Mouse (Mus musculus) limb, embryonic 11.5 days (tissue): ENCODE results near the gene Mrpl52. TPM values are rescaled to one million over a fixed set of nuclear protein-coding genes. Genes with fewer than 3 reads are reported as not detected.

Experiments used
- ATAC-seq: fragments of 200-750 bp; cut with Nextera tagmentation; 2 replicates; pipeline ENCODE4 v1.8.0; 2017; ENCODE audit warnings: low read depth; ENCODE audit not compliant: insufficient number of reproducible peaks, low FRiP score, low TSS enrichment
- DNase-seq: peaks from one replicate; pipeline ENCODE4 v3.0.0-alpha.2; 2015; ENCODE audit warnings: low spot score
- H3K27ac ChIP-seq: fragments of 300-500 bp; sonication (generic); replicated peaks from 2 replicates; pipeline ENCODE4 v1.5.1; 2014; ENCODE audit warnings: low read depth, mild to moderate bottlenecking, low read length
- H3K27me3 ChIP-seq: fragments of 300-500 bp; sonication (generic); 2 replicates; pipeline ENCODE4 v1.6.1; 2014; ENCODE audit warnings: mild to moderate bottlenecking, low read length, mixed read lengths; ENCODE audit not compliant: control insufficient read depth, insufficient read depth
- H3K36me3 ChIP-seq: fragments of 300-500 bp; sonication (generic); 2 replicates; pipeline ENCODE4 v1.6.1; 2014; ENCODE audit warnings: mild to moderate bottlenecking, low read length, moderate library complexity, mixed read lengths; ENCODE audit not compliant: control insufficient read depth, insufficient read depth
- H3K4me1 ChIP-seq: fragments of 300-500 bp; sonication (generic); 2 replicates; pipeline ENCODE4 v1.6.1; 2014; ENCODE audit warnings: low read length, mixed read lengths; ENCODE audit not compliant: control insufficient read depth, insufficient read depth
- H3K4me2 ChIP-seq: fragments of 300-500 bp; sonication (generic); 2 replicates; pipeline ENCODE4 v1.6.1; 2014; ENCODE audit warnings: low read depth, mild to moderate bottlenecking, moderate library complexity; ENCODE audit not compliant: severe bottlenecking
- H3K4me3 ChIP-seq: fragments of 300-500 bp; sonication (generic); 2 replicates; pipeline ENCODE4 v1.5.1; 2014; ENCODE audit warnings: low read depth, low read length
- H3K9ac ChIP-seq: fragments of 300-500 bp; sonication (generic); 2 replicates; pipeline ENCODE4 v1.6.1; 2014; ENCODE audit warnings: mild to moderate bottlenecking, low read length
- H3K9me3 ChIP-seq: fragments of 300-500 bp; sonication (generic); 2 replicates; pipeline ENCODE4 v1.6.1; 2016; ENCODE audit warnings: low read length; ENCODE audit not compliant: control insufficient read depth
- WGBS: fragments of 180-500 bp; shearing (Covaris S2); extraction: QIAGEN DNeasy Blood & Tissue Kit; methylation state at CpG from one replicate; pipeline ENCODE4 v1.1.7; 2014; 5-methylcytosine and 5-hydroxymethylcytosine counted together
- polyA plus RNA-seq: library from polyadenylated mRNA; unstranded; fragments of >200 nt; fragmentation: Nextera tagmentation; extraction: Ambion mirVana; gene quantifications from 2 replicates; pipeline ENCODE4 v1.2.1, GENCODE M21; 2014

Gene Mrpl52
- polyA plus RNA-seq, 1 experiment from 2014 or later = 236 TPM

DNA sequence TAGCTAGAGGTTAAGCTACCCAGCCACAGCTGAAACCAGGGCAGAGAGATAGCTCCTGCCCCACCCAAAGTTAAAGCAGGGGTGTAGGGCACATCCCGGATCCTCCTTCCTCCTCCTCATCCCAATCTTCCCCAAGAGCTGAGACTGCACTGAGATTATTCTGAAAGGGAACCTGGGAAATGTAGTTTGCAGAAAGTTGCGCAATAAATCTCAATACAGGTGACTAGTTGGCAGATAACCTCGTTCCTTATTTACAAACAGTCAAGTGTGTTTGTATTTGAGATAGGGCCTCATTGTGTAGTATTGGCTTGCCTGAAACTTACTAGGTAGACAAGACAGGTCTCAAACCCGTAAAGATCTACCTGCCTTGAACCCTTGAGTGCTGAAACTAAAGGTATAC, 35.4 kb downstream of the Mrpl52 start:
- H3K27me3 ChIP-seq = no peaks in the 10 kb centered on the region
- ATAC-seq = no peak
- DNase-seq = no peak
- no peak overlapping the region for H3K27ac ChIP-seq
- no peak overlapping the region for H3K4me2 ChIP-seq
- H3K4me1 ChIP-seq = no peaks in the 10 kb centered on the region; the same call in 1 of the 2 replicates
- whole genome bisulfite sequencing = 70% methylated on average over 4 of the region's 4 CpGs
- H3K9me3 ChIP-seq = no peaks in the 10 kb centered on the region
- no peak overlapping the region for H3K4me3 ChIP-seq
- no peak overlapping the region for H3K9ac ChIP-seq
- no peaks in the 10 kb centered on the region for H3K36me3 ChIP-seq

DNA sequence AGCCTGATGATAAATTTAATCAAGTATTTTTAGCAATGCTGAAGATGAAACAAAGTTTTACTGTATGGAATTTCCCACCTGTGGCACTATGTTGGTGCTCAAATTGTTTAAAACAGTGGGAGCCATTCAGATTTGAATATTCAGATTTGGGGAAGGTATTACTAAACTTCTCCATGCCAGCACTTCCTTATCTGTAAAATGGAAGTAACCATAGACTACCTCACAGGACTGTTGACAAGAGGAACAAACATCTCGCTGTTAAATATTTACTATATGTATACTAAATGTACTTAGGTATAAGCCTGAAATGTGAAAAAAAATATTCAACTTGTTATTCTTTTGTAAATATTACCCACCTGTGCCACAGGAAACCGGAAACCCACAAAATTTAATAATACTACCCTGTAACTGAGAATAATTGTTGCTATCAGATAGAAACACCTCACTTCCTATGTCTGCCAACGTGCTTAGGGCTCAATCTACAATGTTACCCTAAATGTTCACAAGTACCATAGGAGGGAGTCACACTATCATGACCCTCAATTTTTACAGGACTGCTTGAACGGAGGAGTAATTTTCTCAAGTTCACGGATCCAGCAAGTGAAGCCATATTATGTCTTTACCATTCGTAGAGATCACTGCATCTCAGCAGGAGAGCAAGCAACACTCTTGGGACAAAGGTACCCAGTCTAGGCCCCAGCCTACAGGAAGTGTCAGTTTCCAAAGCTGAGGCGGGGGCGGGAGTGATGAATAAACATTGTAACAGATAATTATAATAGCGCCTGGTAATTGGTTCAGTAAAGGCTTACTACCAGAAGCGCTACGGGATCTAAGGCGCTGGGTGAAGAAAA, 36.6 kb downstream of the Mrpl52 start:
- Histone ChIP-seq H3K9ac (peak overlapping the region; percentile 70), H3K9me3 (no peaks in the 10 kb centered on the region), H3K27me3 (no peaks in the 10 kb centered on the region), H3K27ac (no peak overlapping the region), H3K4me2 (peak overlapping the region; percentile 91), H3K36me3 (peaks cover 3% of the 10 kb centered on the region; the same call in 1 of the 2 replicates), H3K4me3 (peak overlapping the region; percentile 82), H3K4me1 (no peaks in the 10 kb centered on the region; the same call in 1 of the 2 replicates)
- WGBS = 15% methylated on average over 12 of the region's 12 CpGs
- ATAC-seq (no peak), DNase-seq (no peak)

DNA sequence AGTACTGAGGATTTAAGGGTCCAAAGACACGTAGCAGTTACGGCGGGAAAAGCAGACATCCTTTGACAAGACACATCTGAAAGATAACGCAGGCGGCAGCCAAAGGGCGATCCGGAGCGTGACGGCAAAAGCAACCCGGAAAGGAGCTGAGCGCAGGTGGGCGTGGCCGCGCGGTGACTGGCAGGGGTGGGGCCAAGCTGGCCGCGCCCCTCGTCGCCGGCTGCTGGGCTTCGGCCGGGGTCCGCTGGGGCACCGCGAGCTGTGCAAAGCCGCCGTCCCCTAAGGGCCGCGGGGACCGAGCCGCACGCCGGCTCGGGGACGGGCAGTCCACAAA, 37.2 kb downstream of the Mrpl52 start, which contains the start of gene Lrp10:
Lrp10 (plus strand) TSS at position 179 of the 334 bp plus-strand sequence.
- ATAC-seq (peak; percentile 71), DNase-seq (peak; percentile 89)
- H3K36me3 ChIP-seq = peaks cover 6% of the 10 kb centered on the region
- WGBS = under 1% methylated on average over 28 of the region's 35 CpGs
- no peaks in the 10 kb centered on the region for H3K9me3 ChIP-seq
- peak within 1 kb of the TSS; percentile 70 for H3K9ac ChIP-seq
- no peaks in the 10 kb centered on the region; the same call in 1 of the 2 replicates for H3K4me1 ChIP-seq
- H3K4me2 ChIP-seq = peak within 1 kb of the TSS; percentile 91
- no peaks in the 10 kb centered on the region for H3K27me3 ChIP-seq
- peak within 1 kb of the TSS; percentile 82 for H3K4me3 ChIP-seq
- H3K27ac ChIP-seq = peak within 1 kb of the TSS; percentile 52; the same call in 1 of the 2 replicates

DNA sequence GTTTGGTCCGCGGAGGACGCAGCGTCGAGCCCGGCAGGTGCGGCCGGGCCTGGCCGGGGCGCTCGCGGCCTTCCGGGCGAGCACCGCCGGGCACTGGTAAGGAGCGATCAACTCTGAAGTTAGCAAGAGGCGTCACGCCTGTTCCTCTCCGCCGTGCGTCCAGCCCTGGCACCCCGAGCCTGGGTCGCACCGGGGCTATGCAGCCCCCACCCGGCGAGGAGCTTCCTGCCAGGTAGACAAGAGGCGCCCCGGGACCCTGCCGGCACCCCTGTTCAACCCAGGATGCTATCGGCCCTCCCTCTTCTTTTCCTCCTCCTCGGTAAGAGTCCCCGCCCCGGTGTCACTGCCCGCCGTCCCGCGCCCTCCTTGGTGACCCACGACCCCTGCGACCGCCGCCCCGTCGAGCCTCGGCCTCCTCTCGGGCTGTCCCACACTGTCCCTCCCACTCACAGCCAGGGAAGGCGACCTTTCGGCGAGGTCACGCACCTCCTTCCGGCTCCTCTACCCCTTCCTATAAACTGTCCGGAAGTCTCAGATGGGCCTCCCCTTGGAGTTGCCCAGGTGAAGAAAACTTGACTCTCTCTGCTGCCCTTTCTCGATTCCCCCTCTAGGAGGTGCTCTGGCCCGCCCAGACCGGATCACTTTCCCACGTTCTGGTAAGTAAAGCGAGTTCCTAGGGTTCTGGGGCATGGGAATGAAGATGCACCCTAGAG, 37.7 kb downstream of the Mrpl52 start:
- peak; percentile 67 for ATAC-seq
- peak overlapping the region; percentile 52; the same call in 1 of the 2 replicates for H3K27ac ChIP-seq
- WGBS = 1% methylated on average over 49 of the region's 57 CpGs

DNA sequence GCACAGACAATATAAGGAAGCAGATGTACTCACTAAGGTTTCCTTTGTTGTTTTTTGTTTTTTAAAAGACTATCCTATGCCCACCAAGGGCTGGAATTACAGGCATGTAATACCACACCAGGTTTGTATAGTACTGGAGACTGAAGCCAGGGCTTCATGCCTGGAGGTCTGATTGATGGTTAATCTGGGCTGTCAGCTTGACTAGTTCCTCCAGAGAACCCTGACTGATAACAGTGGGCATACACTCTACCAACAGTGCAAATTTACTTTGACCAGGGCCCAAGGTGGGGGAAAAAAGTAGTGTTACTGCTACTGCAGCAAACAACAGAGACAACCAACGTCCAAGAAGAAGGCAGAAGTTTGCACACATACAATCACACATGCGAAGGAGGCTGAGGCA, 44.8 kb downstream of the Mrpl52 start:
- Histone ChIP-seq H3K36me3 (peaks cover 17% of the 10 kb centered on the region), H3K4me1 (no peaks in the 10 kb centered on the region; the same call in 1 of the 2 replicates), H3K9me3 (no peaks in the 10 kb centered on the region), H3K9ac (no peak overlapping the region), H3K27ac (no peak overlapping the region), H3K27me3 (no peaks in the 10 kb centered on the region), H3K4me3 (no peak overlapping the region), H3K4me2 (no peak overlapping the region)
- 87% methylated on average over 2 of the region's 2 CpGs for WGBS
- DNase-seq (no peak), ATAC-seq (no peak)

More for the DNA sequence above, 37.7 kb downstream of the Mrpl52 start:
- H3K9me3 ChIP-seq = no peaks in the 10 kb centered on the region
- no peaks in the 10 kb centered on the region; the same call in 1 of the 2 replicates for H3K4me1 ChIP-seq
- peak; percentile 85 for DNase-seq
- peak overlapping the region; percentile 82 for H3K4me3 ChIP-seq
- H3K4me2 ChIP-seq = peak overlapping the region; percentile 91
- no peaks in the 10 kb centered on the region for H3K27me3 ChIP-seq
- H3K9ac ChIP-seq = peak overlapping the region; percentile 70
- H3K36me3 ChIP-seq = peaks cover 10% of the 10 kb centered on the region

DNA sequence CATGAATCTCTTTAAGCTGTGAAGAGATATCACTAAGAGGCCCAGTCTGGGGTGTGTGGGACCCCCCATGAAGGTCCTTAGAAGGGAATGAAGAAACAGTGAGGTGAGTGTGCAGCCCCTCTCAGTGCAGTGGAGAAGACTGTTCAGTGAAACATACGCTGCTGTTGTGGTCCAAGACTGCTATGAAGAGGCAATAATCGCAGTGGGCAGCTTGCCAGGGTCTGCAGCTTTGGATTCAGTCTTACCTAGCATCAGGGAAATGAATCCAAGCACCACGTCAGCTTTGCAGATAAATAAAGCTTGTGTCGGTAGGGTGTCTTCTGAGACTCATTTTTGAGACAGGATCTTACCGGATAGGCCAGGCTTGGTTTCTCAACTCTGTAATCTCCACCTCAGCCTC, 46.0 kb downstream of the Mrpl52 start:
- H3K4me3 ChIP-seq = no peak overlapping the region
- no peak for DNase-seq
- peaks cover 3% of the 10 kb centered on the region; the same call in 1 of the 2 replicates for H3K4me1 ChIP-seq
- no peak overlapping the region for H3K9ac ChIP-seq
- no peaks in the 10 kb centered on the region for H3K9me3 ChIP-seq
- no peak overlapping the region for H3K4me2 ChIP-seq
- peaks cover 17% of the 10 kb centered on the region for H3K36me3 ChIP-seq
- no peaks in the 10 kb centered on the region for H3K27me3 ChIP-seq
- WGBS = 82% methylated on average over 5 of the region's 5 CpGs
- H3K27ac ChIP-seq = no peak overlapping the region
- ATAC-seq = no peak

DNA sequence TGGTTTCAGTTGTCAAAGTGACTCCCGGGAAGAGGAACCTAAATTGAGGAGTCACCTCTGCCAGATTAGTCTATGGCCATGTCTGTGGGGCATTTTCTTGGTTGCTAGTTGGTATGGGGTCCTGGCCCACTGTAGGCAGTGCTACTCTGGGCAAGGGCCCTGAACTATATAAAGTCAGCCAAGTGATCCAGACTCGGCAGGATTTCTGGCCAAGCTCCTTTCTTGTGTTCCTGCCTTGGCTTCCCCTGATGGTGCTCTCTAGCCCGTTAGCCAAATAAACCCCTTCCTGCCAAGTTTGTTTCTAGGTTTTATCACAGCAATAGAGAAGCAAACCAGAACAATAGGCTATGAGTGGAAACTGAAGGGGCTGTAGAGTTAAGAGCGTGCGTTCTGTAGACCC, 48.0 kb downstream of the Mrpl52 start:
- Histone ChIP-seq H3K9me3 (no peaks in the 10 kb centered on the region), H3K4me3 (no peak overlapping the region), H3K4me2 (no peak overlapping the region), H3K27me3 (peaks cover 10% of the 10 kb centered on the region), H3K9ac (no peak overlapping the region), H3K4me1 (peaks cover 3% of the 10 kb centered on the region; the same call in 1 of the 2 replicates), H3K27ac (no peak overlapping the region), H3K36me3 (peaks cover 4% of the 10 kb centered on the region; the same call in 1 of the 2 replicates)
- 89% methylated on average over 5 of the region's 5 CpGs for WGBS
- ATAC-seq (no peak), DNase-seq (no peak)
